Mouse (Mus musculus) bone marrow, adult 2 months (tissue): Measurements from ENCODE around the gene Dock2. TPM values are rescaled to one million over a fixed set of nuclear protein-coding genes. Genes with fewer than 3 reads are reported as not detected.
"Not testable (repeated sequence)": the region's sequence is repeated elsewhere in the genome, so short reads cannot be mapped to it uniquely, and the experiment has no call there.

Experiments used
- H3K27ac ChIP-seq: fragments of 200-500 bp; 2 replicates; pipeline ENCODE4 v1.5.1; 2012; ENCODE audit warnings: low read depth, mild to moderate bottlenecking, control low read depth, inconsistent platforms, low read length; ENCODE audit not compliant: control insufficient read depth, poor library complexity, insufficient read depth
- H3K4me1 ChIP-seq: fragments of 200-500 bp; 2 replicates; pipeline ENCODE4 v1.6.1; 2011; ENCODE audit warnings: low read length; ENCODE audit not compliant: control insufficient read depth, insufficient read depth
- H3K4me3 ChIP-seq: fragments of 200-500 bp; replicated peaks from 2 replicates; pipeline ENCODE3; 2011; ENCODE audit warnings: mild to moderate bottlenecking, low read depth, low read length, control low read depth; ENCODE audit not compliant: control insufficient read depth
- CTCF ChIP-seq: fragments of 200-500 bp; IDR thresholded peaks from 2 replicates; pipeline ENCODE4 v1.5.1; 2011; ENCODE audit warnings: low read length, control low read depth; ENCODE audit not compliant: control insufficient read depth, insufficient read depth
- POLR2A ChIP-seq: fragments of 200-500 bp; IDR thresholded peaks from 2 replicates; pipeline ENCODE4 v1.6.1; 2011; ENCODE audit warnings: low read depth, mild to moderate bottlenecking, control low read depth, low read length, borderline replicate concordance; ENCODE audit not compliant: control insufficient read depth
- WGBS: fragments of 180-500 bp; shearing (Covaris S2); methylation state at CpG from one replicate; pipeline ENCODE4 v1.1.7; 2018; 5-methylcytosine and 5-hydroxymethylcytosine counted together
- polyA plus RNA-seq: library from polyadenylated mRNA; stranded (reverse); fragments of >200 nt; gene quantifications from 2 replicates; pipeline ENCODE4 v1.2.4, GENCODE M21; 2011; ENCODE audit warnings: low replicate concordance; ENCODE audit not compliant: missing spikeins, insufficient read depth, insufficient read length

The Dock2 gene
- polyA plus RNA-seq, 1 experiment: 44.9 TPM

GRCm38 (mm10) chr11:34227180-34227579, 556.5 kb downstream of the Dock2 start:
- no peak for TF ChIP-seq POLR2A
- 0 out of 2 replicates have a peak, but pooled peaks have one; percentile 15 for TF ChIP-seq CTCF
- no peaks in the 10 kb centered on the region for H3K4me1 ChIP-seq
- H3K27ac ChIP-seq: no peak overlapping the region
- H3K4me3 ChIP-seq: no peak overlapping the region
- WGBS: 76% methylated on average over 1 of the region's 1 CpGs

GRCm38 (mm10) chr11:34220596-34220995, 563.1 kb downstream of the Dock2 start:
- H3K4me3 ChIP-seq: peak overlapping the region; percentile 43

GRCm38 (mm10) chr11:34212853-34213252, 570.8 kb downstream of the Dock2 start:
- TF ChIP-seq POLR2A (no peak), CTCF (peak; percentile 1; the same call in 1 of the 2 replicates)
- H3K4me1 ChIP-seq: no peaks in the 10 kb centered on the region; the same call in 1 of the 2 replicates
- no peak overlapping the region for H3K27ac ChIP-seq
- WGBS: 21% methylated on average over 5 of the region's 5 CpGs
- H3K4me3 ChIP-seq: no peak overlapping the region

More at GRCm38 (mm10) chr11:34220596-34220995, 563.1 kb downstream of the Dock2 start:
- H3K27ac ChIP-seq, H3K4me1 ChIP-seq: not testable (repeated sequence)
- WGBS: 48% methylated on average over 4 of the region's 4 CpGs

DNA sequence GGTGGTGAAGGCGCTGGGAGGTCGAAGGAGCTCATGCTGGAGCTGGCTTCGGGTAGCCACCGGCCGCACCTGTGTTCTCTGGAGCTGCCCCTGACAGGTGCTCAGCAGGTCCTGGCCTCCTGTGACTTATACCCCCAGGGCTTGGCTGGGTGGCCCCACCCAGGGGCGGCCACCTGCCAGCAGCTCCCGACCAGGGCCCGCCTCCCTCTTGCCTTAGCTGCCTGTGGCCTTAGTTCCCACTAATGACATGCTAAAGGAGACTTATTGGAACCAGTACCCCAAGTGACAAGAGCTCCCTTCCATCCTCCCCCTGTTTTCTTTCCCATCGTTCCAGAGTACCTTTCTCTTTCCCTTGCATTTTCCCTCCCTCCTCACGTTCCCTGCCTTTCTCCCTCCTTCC, 575.7 kb downstream of the Dock2 start, which contains the start of gene Foxi1:
Foxi1 (minus strand) TSS at position 101 of the 400 bp plus-strand sequence.
- 75% methylated on average over 10 of the region's 10 CpGs for WGBS
- no peak within 1 kb of the TSS for H3K27ac ChIP-seq
- no peak within 1 kb of the TSS for H3K4me3 ChIP-seq
- no peaks in the 10 kb centered on the region; the same call in 1 of the 2 replicates for H3K4me1 ChIP-seq
- no peak for TF ChIP-seq CTCF

DNA sequence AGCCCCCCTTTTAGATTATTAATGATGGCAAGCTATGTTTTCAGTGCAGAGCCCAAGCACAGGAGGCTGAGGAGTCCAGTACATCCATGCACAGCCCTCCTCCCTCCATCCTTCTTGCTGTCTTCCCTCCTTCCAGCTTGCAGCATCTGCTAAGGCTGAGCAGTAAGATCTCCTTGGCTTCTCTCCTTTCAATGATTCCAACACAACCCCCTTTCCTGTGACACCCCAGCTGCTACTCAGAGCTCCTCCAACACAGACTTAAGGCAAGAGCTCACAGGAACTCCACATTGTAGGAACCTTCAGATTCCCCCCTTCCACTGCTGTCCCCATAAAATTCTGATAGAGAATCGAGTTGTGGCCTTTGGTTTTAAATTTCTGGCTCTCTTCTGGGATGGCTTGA, 580.9 kb downstream of the Dock2 start:
- WGBS: 47% methylated on average over 1 of the region's 1 CpGs
- no peaks in the 10 kb centered on the region for H3K4me1 ChIP-seq
- no peak for TF ChIP-seq POLR2A
- no peak for TF ChIP-seq CTCF
- no peak overlapping the region for H3K27ac ChIP-seq
- H3K4me3 ChIP-seq: no peak overlapping the region

DNA sequence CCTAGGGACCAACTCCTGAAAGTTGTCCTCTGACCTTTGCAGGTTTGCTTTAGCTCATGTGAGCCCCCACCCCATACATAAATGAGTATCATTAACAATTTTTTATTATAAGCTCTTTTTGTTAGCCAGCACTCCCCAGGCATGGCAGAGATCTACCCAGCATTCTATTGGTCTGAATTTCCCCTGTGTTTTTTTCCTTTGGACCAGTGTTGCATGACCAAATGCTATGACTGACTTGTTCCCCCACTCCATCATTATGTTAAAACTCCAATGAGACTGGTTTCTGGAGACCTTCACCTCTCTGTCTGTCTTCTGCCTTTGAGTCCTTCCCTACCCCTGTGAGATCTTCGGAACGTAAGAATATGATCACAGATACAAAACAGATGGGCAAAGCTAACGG, 588.5 kb downstream of the Dock2 start:
- no peak for TF ChIP-seq POLR2A
- no peaks in the 10 kb centered on the region for H3K4me1 ChIP-seq
- 93% methylated on average over 3 of the region's 3 CpGs for WGBS

GRCm38 (mm10) chr11:34194158-34194941, 589.3 kb downstream of the Dock2 start:
- TF ChIP-seq POLR2A: no peak
- TF ChIP-seq CTCF: no peak
- WGBS: 69% methylated on average over 9 of the region's 9 CpGs
- no peak overlapping the region for H3K4me3 ChIP-seq
- H3K27ac ChIP-seq: no peak overlapping the region
- no peaks in the 10 kb centered on the region for H3K4me1 ChIP-seq

More for the DNA sequence above, 588.5 kb downstream of the Dock2 start:
- Histone ChIP-seq H3K4me3 (no peak overlapping the region), H3K27ac (no peak overlapping the region)

DNA sequence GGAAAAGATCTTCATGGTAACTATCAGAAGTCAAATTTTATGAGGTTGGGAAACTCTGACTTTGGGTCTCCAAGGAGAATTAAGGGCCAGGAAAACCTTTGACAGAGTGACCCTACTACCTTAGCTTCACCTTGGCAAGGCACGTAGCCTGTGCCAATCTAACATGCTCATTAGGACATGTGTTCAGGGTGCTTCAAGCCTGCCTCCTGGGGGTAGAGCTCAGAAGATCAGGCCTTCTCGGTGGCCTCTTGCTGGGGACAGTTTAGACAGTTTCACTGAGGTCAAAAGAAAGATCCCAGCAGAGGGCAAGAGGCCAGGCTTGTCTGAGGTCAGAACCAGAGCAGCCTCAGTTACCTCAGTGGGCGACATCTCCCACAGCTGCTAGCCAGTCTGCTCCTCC, 590.0 kb downstream of the Dock2 start:
- no peak overlapping the region for H3K4me3 ChIP-seq
- 60% methylated on average over 3 of the region's 3 CpGs for WGBS
- no peaks in the 10 kb centered on the region for H3K4me1 ChIP-seq
- no peak overlapping the region for H3K27ac ChIP-seq
- TF ChIP-seq POLR2A (no peak), CTCF (no peak)

GRCm38 (mm10) chr11:34184266-34184665, 599.4 kb downstream of the Dock2 start:
- Histone ChIP-seq H3K4me1 (no peaks in the 10 kb centered on the region), H3K4me3 (no peak overlapping the region), H3K27ac (no peak overlapping the region)
- TF ChIP-seq POLR2A: no peak
- no peak for TF ChIP-seq CTCF
- 66% methylated on average over 2 of the region's 2 CpGs for WGBS
